Mouse (Mus musculus) liver, embryonic 11.5 days (tissue): ENCODE measurements around the gene Klhl25. TPM values are rescaled to one million over a fixed set of nuclear protein-coding genes. Genes with fewer than 3 reads are reported as not detected.
A peak's percentile ranks its signal among the peaks of the same experiment; 100 is the strongest.
"Not testable (repeated sequence)": the region's sequence is repeated elsewhere in the genome, so short reads cannot be mapped to it uniquely, and the experiment has no call there.

Experiments
- ATAC-seq: fragments of 200-750 bp; cut with Nextera tagmentation; replicated peaks from 2 replicates; pipeline ENCODE4 v1.8.0; 2017; ENCODE audit warnings: moderate number of reproducible peaks, mild to moderate bottlenecking, moderate TSS enrichment, moderate library complexity; ENCODE audit not compliant: low FRiP score
- DNase-seq: peaks from one replicate; pipeline ENCODE4 v3.0.0-alpha.2; 2017; ENCODE audit warnings: low spot score
- H3K27ac ChIP-seq: fragments of 300-500 bp; sonication (generic); 2 replicates; pipeline ENCODE4 v1.5.1; 2014; ENCODE audit warnings: mild to moderate bottlenecking, low read depth, low read length, control low read depth
- H3K27me3 ChIP-seq: fragments of 300-500 bp; sonication (generic); replicated peaks from 2 replicates; pipeline ENCODE4 v1.6.1; 2014; ENCODE audit warnings: low read length, mixed read lengths; ENCODE audit not compliant: control insufficient read depth, insufficient read depth
- H3K36me3 ChIP-seq: fragments of 300-500 bp; sonication (generic); 2 replicates; pipeline ENCODE4 v1.6.1; 2014; ENCODE audit warnings: mild to moderate bottlenecking, low read length, moderate library complexity, mixed read lengths; ENCODE audit not compliant: control insufficient read depth, insufficient read depth
- H3K4me1 ChIP-seq: fragments of 300-500 bp; sonication (generic); replicated peaks from 2 replicates; pipeline ENCODE4 v1.6.1; 2014; ENCODE audit warnings: low read length, mixed read lengths; ENCODE audit not compliant: control insufficient read depth, insufficient read depth
- H3K4me2 ChIP-seq: fragments of 300-500 bp; sonication (generic); 2 replicates; pipeline ENCODE4 v1.6.1; 2014; ENCODE audit warnings: mild to moderate bottlenecking, control low read depth, moderate library complexity
- H3K4me3 ChIP-seq: fragments of 300-500 bp; sonication (generic); 2 replicates; pipeline ENCODE4 v1.5.1; 2014; ENCODE audit warnings: low read depth, low read length, control low read depth
- H3K9ac ChIP-seq: fragments of 300-500 bp; sonication (generic); 2 replicates; pipeline ENCODE4 v1.6.1; 2014; ENCODE audit warnings: low read depth, low read length, control low read depth
- H3K9me3 ChIP-seq: fragments of 300-500 bp; sonication (generic); 2 replicates; pipeline ENCODE4 v1.6.1; 2016; ENCODE audit warnings: low read length, inconsistent platforms, mixed read lengths; ENCODE audit not compliant: control insufficient read depth
- WGBS: fragments of 180-500 bp; shearing (Covaris S2); extraction: QIAGEN DNeasy Blood & Tissue Kit; methylation state at CpG from one replicate; pipeline ENCODE4 v1.1.7; 2014; 5-methylcytosine and 5-hydroxymethylcytosine counted together
- polyA plus RNA-seq: library from polyadenylated mRNA; unstranded; fragments of >200 nt; fragmentation: Nextera tagmentation; extraction: Ambion mirVana; gene quantifications from 2 replicates; pipeline ENCODE4 v1.2.1, GENCODE M21; 2014

Klhl25 gene
- polyA plus RNA-seq, 1 experiment from 2014 or later = 11.6 TPM

DNA sequence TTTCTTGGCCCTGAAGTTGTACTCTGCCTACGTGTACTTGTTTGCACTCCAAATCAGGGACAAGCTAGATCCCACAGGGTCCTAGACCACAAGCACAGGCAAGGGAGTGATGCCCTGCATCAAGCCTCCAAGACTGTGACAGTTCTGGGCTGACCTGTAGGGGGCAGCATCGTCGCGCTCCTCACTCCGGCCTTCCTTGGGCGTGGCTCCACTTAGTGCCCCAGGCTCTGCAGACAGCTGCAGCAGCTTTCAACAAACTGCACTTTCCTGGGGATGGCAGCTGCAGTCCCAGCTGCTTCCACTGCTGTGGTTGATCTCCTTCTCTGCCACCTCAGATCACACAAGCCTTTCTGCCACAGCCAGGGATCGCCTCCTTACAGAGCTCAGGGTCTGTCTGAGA, 65.8 kb downstream of the Klhl25 start:
- 2% methylated on average over 7 of the region's 7 CpGs for WGBS
- Histone ChIP-seq H3K9me3 (no peaks in the 10 kb centered on the region), H3K36me3 (no peaks in the 10 kb centered on the region), H3K4me3 (no peak overlapping the region), H3K27ac (no peak overlapping the region), H3K9ac (no peak overlapping the region), H3K4me2 (no peak overlapping the region), H3K27me3 (no peaks in the 10 kb centered on the region), H3K4me1 (no peaks in the 10 kb centered on the region)
- DNase-seq (peak; percentile 76), ATAC-seq (peak; percentile 75)

DNA sequence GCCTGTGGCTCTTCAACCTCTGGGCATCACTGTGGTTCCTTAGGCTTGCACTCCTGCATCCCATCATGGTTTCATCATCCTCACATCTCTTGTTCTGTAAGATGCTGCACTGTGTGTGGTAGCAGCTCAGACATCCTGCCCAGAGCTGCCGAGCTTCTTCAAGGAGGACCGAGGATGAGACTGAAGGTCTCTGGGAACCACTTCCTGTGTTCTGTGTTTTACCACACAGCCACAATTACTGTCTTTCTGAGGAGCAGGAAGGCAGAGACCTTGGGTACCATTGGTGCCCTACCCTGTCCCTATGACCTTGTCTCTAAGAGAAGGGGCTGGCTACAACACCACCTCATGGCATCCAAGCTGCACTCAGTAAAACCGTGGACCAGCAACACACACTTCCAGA, 67.4 kb downstream of the Klhl25 start:
- not testable (repeated sequence) for H3K36me3 ChIP-seq, DNase-seq, H3K4me3 ChIP-seq, H3K27ac ChIP-seq, ATAC-seq, H3K9me3 ChIP-seq, H3K4me2 ChIP-seq, H3K9ac ChIP-seq, H3K27me3 ChIP-seq, H3K4me1 ChIP-seq
- WGBS = 67% methylated on average over 3 of the region's 3 CpGs

DNA sequence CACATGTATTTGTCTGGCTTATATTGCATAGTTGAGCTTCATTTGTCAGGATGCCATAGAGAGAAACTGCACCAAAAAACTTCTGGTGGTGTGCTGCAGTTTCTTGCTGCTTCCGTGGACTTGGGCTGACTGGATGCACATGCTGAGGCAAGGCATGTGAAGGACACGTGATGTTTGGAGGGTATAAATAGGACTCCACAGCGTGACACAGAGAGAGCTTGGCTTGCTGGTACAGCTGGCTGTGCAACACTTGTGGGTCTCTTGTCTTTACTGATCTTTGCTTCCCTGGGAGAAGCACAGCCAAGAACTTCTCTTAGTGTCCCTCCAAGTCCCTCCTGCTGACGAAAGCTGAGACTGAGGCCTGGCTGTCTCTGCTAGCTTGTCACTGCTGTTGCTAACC, 69.6 kb downstream of the Klhl25 start:
- no peak overlapping the region for H3K4me3 ChIP-seq
- no peak overlapping the region for H3K27ac ChIP-seq
- DNase-seq = no peak
- no peaks in the 10 kb centered on the region for H3K4me1 ChIP-seq
- no peak overlapping the region for H3K4me2 ChIP-seq
- no peak overlapping the region for H3K9ac ChIP-seq
- ATAC-seq = no peak
- no peaks in the 10 kb centered on the region for H3K27me3 ChIP-seq
- H3K36me3 ChIP-seq = no peaks in the 10 kb centered on the region
- H3K9me3 ChIP-seq = no peaks in the 10 kb centered on the region
- WGBS = 77% methylated on average over 4 of the region's 4 CpGs

DNA sequence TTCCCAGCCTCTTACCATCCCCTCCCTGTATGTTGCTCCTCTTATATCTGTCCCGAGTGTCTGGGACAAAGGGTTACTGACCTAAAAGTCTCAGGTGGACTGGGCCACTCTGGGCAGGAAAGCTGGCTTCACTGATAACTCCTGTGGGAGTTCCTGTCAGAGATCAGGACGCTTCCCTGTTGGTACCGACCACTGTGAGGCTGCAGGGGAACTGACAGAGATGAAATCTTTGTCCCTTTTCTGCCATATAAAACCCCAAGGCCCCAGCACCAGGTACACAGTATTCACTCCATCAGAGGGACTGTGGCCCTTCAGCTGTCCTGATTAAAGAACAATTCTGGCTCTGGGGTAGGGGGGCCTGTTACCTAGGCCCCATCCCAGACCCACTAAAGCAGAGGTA, 71.6 kb downstream of the Klhl25 start:
- not testable (repeated sequence) for ATAC-seq

More for the DNA sequence above, 71.6 kb downstream of the Klhl25 start:
- H3K27ac ChIP-seq, H3K9me3 ChIP-seq, H3K36me3 ChIP-seq, H3K4me1 ChIP-seq, H3K27me3 ChIP-seq, H3K9ac ChIP-seq, H3K4me2 ChIP-seq, DNase-seq, H3K4me3 ChIP-seq: not testable (repeated sequence)
- WGBS = 38% methylated on average over 3 of the region's 3 CpGs
